ENCODE assay signal across 25 mouse cellular contexts in genomic region chr5:37196196-37196595, GRCm38 (mm10). TPM values are rescaled to one million over a fixed set of nuclear protein-coding genes. Genes with fewer than 3 reads are reported as not detected.
DNase-seq lines count a peak whose midpoint lies in the region; ATAC-seq lines count a peak whose summit lies in the region.
"Had no signal": no experiment of that assay in that cellular context is flagged by ENCODE, and none has a peak within 500 bp of the region (broad histone marks: within the 10 kb centered on the region; RNA-seq: fewer than 3 reads in every experiment).

No protein-coding gene starts in this region.

- no peaks in the 10 kb centered on the region for H3K9me3 ChIP-seq in hindbrain, embryonic 10.5 days
- H3K9me3 ChIP-seq in hindbrain, embryonic 14.5 days (ENCODE audit: control insufficient read depth, low read length) = no peaks in the 10 kb centered on the region
- no peaks in the 10 kb centered on the region for H3K9me3 ChIP-seq in neural tube, embryonic 13.5 days
- H3K9me3 ChIP-seq: embryonic facial prominence, embryonic 13.5 days; forebrain, embryonic 10.5 days; heart, embryonic 10.5 days; heart, embryonic 15.5 days; limb, embryonic 12.5 days; liver, embryonic 15.5 days; lung, embryonic 15.5 days; midbrain, embryonic 15.5 days; stomach, embryonic 15.5 days had no signal

- H3K36me3 ChIP-seq in hindbrain, embryonic 10.5 days = no peaks in the 10 kb centered on the region
- no peaks in the 10 kb centered on the region for H3K36me3 ChIP-seq in hindbrain, embryonic 14.5 days (replicated peaks; ENCODE audit: control insufficient read depth, insufficient read depth)
- H3K36me3 ChIP-seq in neural tube, embryonic 13.5 days = no peaks in the 10 kb centered on the region
- H3K36me3 ChIP-seq: embryonic facial prominence, embryonic 13.5 days; forebrain, embryonic 10.5 days; G1E; heart, embryonic 10.5 days; heart, embryonic 15.5 days; limb, embryonic 12.5 days; liver, embryonic 15.5 days; lung, embryonic 15.5 days; midbrain, embryonic 15.5 days; stomach, embryonic 15.5 days had no signal

- no peaks in the 10 kb centered on the region for H3K27me3 ChIP-seq in hindbrain, embryonic 10.5 days (ENCODE audit: insufficient read depth, poor library complexity, severe bottlenecking)
- no peaks in the 10 kb centered on the region for H3K27me3 ChIP-seq in hindbrain, embryonic 14.5 days (ENCODE audit: control insufficient read depth, insufficient read depth, low read length)
- H3K27me3 ChIP-seq in neural tube, embryonic 13.5 days = peaks cover 13% of the 10 kb centered on the region; the same call in 1 of the 2 replicates
- H3K27me3 ChIP-seq: liver, embryonic 15.5 days; midbrain, embryonic 15.5 days had no signal

- H3K4me1 ChIP-seq in hindbrain, embryonic 10.5 days (replicated peaks) = peaks cover 45% of the 10 kb centered on the region
- peaks cover 39% of the 10 kb centered on the region for H3K4me1 ChIP-seq in hindbrain, embryonic 14.5 days (replicated peaks; ENCODE audit: control insufficient read depth, insufficient read depth, low read length)
- peaks cover 43% of the 10 kb centered on the region for H3K4me1 ChIP-seq in neural tube, embryonic 13.5 days (replicated peaks)
- H3K4me1 ChIP-seq: liver, embryonic 15.5 days had no signal

- 72% methylated on average over 8 of the region's 8 CpGs for WGBS in hindbrain, embryonic 10.5 days
- 50% methylated on average over 8 of the region's 8 CpGs for WGBS in hindbrain, embryonic 14.5 days
- WGBS in neural tube, embryonic 13.5 days = 65% methylated on average over 8 of the region's 8 CpGs

- peak overlapping the region; percentile 73 for H3K27ac ChIP-seq in hindbrain, embryonic 10.5 days
- H3K27ac ChIP-seq in hindbrain, embryonic 14.5 days = peak overlapping the region; percentile 73
- peak overlapping the region; percentile 83 for H3K27ac ChIP-seq in neural tube, embryonic 13.5 days (replicated peaks)
- H3K27ac ChIP-seq: embryonic facial prominence, embryonic 13.5 days; forebrain, embryonic 10.5 days; heart, embryonic 10.5 days; heart, embryonic 15.5 days; left cerebral cortex, adult 2 months; limb, embryonic 12.5 days; liver, embryonic 15.5 days; lung, embryonic 15.5 days; macrophage; midbrain, embryonic 15.5 days; stomach, embryonic 15.5 days had no signal

- DNase-seq in heart, adult 11 months = peak; percentile 70
- DNase-seq in heart, adult 9 months (ENCODE audit: low spot score in 2 of 2) = no peak
- no peak for DNase-seq in hindbrain, embryonic 10.5 days (ENCODE audit: low spot score)
- DNase-seq in hindbrain, embryonic 14.5 days (ENCODE audit: low spot score) = no peak
- DNase-seq in thymus, adult 18-20 months = no peak
- DNase-seq in urinary bladder, adult 2 months (ENCODE audit: low spot score) = no peak
- DNase-seq: cerebellum, adult 11 months; cerebellum, adult 9-11 months; right cerebral cortex, postnatal 25 days had no signal

- ATAC-seq in hindbrain, embryonic 14.5 days (ENCODE audit: low FRiP score) = no peak
- ATAC-seq in neural tube, embryonic 13.5 days (ENCODE audit: low read depth) = no peak
- ATAC-seq: forebrain, embryonic 16.5 days; intestine, postnatal 0 days; midbrain, embryonic 15.5 days had no signal

- H3K4me3 ChIP-seq in hindbrain, embryonic 10.5 days = no peak overlapping the region
- H3K4me3 ChIP-seq in hindbrain, embryonic 14.5 days (replicated peaks; ENCODE audit: low read length) = no peak overlapping the region
- no peak overlapping the region for H3K4me3 ChIP-seq in neural tube, embryonic 13.5 days
- H3K4me3 ChIP-seq: embryonic facial prominence, embryonic 13.5 days; forebrain, embryonic 10.5 days; heart, embryonic 10.5 days; heart, embryonic 15.5 days; left cerebral cortex, adult 2 months; limb, embryonic 12.5 days; liver, embryonic 15.5 days; lung, embryonic 15.5 days; midbrain, embryonic 15.5 days; stomach, embryonic 15.5 days had no signal

- H3K9ac ChIP-seq in hindbrain, embryonic 14.5 days = 0 out of 2 replicates have a peak overlapping the region, but pooled peaks have one; percentile 21
- H3K9ac ChIP-seq in neural tube, embryonic 13.5 days = no peak overlapping the region
- H3K9ac ChIP-seq: embryonic facial prominence, embryonic 13.5 days; heart, embryonic 15.5 days; limb, embryonic 12.5 days; liver, embryonic 15.5 days; lung, embryonic 15.5 days; midbrain, embryonic 15.5 days; stomach, embryonic 15.5 days had no signal

- no peak overlapping the region for H3K4me2 ChIP-seq in hindbrain, embryonic 14.5 days (replicated peaks)
- peak overlapping the region; percentile 21; the same call in 1 of the 2 replicates for H3K4me2 ChIP-seq in neural tube, embryonic 13.5 days
- H3K4me2 ChIP-seq: embryonic facial prominence, embryonic 13.5 days; heart, embryonic 15.5 days; limb, embryonic 12.5 days; liver, embryonic 15.5 days; lung, embryonic 15.5 days; midbrain, embryonic 15.5 days; stomach, embryonic 15.5 days had no signal

RNA-seq across cellular contexts. Expression of gene Crmp1, which starts 45.5 kb away (rescaled TPM):
- 178 and 407 TPM in 2 replicates for polyA plus RNA-seq in hindbrain, embryonic 10.5 days (2016; fragmentation: Nextera tagmentation; extraction: Ambion mirVana)
- 907 and 1,000 TPM in 2 replicates for polyA plus RNA-seq in hindbrain, embryonic 14.5 days (2014; fragmentation: Nextera tagmentation; extraction: Ambion mirVana)
- 739 and 776 TPM in 2 replicates for polyA plus RNA-seq in neural tube, embryonic 13.5 days (2015; fragmentation: Nextera tagmentation; extraction: Ambion mirVana)
- polyA plus RNA-seq in urinary bladder, adult 2 months (2012; rRNA removed) = 0.41 and 0.66 TPM in 2 replicates
- polyA plus RNA-seq: G1E; liver, adult 2 months; macrophage had no signal

Comparison
In these comparisons a context has a peak if more than half of its experiments do, and no peak if none do; other contexts are left out.
1. RNA of gene Crmp1, which starts 45.5 kb away (polyA plus RNA-seq): 907 to 1,000 TPM in hindbrain, embryonic 14.5 days, 739 to 776 TPM in neural tube, embryonic 13.5 days and 178 to 407 TPM in hindbrain, embryonic 10.5 days; 0.41 to 0.66 TPM in urinary bladder, adult 2 months; every median in the first group is over 100 times any median in the second.
2. Peak in every context shown above with its lines, with median percentiles within 50 percentile points of each other: H3K27ac ChIP-seq.